Mouse (Mus musculus): ENCODE measurements around the gene Sdsl. TPM values are rescaled to one million over a fixed set of nuclear protein-coding genes. Genes with fewer than 3 reads are reported as not detected.

Sdsl gene
- total RNA-seq (2023), result 1 to 10 TPM in 1 of 2 experiments, not detected in 1; 1.7 TPM

DNA sequence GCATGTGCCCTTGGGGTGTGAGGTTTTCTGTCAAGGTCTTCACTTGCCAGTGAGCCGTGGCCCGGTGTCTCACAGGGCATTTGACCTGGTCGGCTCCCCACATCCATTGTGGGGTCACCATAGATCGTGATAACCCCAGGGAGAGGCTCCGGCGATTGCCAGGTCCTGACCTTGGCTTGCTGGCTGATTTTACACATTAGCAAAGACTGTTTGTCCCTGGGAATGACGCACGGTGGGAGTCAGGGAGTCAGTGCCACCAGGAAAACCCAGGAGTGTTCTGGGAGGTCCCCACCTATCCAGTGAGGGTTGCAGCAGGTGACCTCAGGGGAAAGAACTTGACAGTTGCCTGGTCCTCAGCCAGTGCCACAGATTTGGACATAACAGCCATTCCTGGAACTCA is at the start of gene Sdsl:
Sdsl (minus strand) TSS at position 41 of the 400 bp plus-strand sequence.

DNA sequence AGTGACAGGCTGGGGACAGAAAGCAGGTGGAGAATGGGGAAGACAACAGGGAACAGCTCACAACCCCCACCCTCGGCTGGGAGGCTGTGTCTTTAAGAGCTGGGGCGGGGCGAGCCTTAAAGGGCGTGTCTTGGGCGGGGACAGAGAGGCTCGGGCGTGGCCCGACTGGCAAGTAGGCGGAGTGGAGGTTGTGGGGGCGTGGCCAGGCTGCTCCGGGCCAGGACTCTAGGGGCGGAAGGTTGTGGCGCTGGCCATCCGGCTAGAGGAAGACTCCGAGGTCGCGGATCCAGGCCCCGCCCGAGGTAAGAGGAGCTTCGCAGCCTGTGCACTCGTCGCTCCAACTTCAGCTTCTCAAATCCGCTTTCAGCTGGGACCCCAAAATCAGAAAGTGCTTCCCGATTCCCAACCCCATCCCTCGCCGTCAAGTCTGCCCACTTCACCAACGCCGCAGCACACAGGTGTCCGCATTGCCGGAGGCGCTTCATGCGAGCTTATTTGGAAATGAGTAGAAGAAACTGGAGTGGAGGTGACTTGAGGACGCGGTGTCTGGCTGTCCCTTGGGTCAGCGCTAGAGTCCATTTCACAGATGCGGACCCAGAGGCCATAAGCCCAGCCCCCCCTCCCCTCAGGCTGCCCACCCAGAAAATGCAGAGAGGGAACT is 38.5 kb upstream of the Sdsl start, which contains the start of gene Slc8b1:
Slc8b1 (plus strand) TSS at position 187 of the 661 bp plus-strand sequence.

DNA sequence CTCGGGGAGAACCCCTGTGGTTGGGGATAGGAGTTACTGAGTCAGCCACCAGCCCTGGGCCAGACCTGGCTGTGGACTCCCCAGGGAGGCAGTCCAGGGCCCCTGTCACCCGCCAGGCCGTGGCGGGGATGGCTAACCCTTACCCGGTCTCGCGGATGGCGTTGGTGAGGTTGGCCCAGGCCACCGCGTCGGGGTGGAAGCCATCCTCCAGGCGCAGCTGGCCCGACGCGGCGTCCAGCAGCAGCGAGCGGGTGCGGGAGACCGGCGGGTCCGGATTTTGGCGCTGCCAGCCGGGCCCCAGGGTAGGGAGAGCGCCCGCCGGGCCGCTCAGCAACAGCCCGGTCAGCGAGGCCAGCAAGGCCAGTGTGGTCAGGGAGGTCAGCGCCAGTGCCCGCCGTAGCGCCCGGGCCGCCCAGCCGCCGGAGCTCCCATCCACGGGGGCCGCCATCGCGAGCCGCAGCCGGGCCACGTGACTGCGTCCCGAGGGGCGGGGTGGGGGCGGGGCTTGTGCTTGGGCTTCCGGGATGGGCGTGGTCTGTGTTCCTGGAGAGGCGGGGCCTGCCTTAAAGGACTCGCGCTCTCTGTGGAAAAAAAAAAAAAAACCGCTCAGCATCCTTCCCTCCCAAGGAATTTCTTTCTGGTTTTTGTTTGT is 30.7 kb upstream of the Sdsl start, which contains the start of gene Plbd2:
Plbd2 (minus strand) TSS at position 482 of the 652 bp plus-strand sequence.

DNA sequence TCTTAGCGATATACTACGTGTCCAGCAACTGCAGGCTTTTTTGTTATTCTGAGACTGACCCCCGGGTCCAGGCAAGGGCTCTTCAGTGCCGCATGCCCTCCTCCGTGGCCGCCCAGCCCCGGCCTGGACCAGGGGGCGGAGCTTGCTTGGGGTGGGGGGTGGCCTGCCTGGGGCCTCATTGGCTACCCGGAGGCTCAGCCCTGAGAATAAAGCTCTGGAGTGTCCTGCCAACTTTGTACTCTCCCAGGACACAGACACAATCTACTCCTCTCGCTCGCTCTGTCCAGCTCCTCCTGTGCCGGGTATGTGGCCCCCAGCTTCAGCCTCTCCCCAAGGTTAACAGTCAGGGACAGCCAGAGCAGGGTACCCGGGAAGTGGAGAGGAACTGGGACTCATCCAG is 3.7 kb upstream of the Sdsl start, which contains the start of gene Sds:
Sds (plus strand) TSS at position 231 of the 400 bp plus-strand sequence.

DNA sequence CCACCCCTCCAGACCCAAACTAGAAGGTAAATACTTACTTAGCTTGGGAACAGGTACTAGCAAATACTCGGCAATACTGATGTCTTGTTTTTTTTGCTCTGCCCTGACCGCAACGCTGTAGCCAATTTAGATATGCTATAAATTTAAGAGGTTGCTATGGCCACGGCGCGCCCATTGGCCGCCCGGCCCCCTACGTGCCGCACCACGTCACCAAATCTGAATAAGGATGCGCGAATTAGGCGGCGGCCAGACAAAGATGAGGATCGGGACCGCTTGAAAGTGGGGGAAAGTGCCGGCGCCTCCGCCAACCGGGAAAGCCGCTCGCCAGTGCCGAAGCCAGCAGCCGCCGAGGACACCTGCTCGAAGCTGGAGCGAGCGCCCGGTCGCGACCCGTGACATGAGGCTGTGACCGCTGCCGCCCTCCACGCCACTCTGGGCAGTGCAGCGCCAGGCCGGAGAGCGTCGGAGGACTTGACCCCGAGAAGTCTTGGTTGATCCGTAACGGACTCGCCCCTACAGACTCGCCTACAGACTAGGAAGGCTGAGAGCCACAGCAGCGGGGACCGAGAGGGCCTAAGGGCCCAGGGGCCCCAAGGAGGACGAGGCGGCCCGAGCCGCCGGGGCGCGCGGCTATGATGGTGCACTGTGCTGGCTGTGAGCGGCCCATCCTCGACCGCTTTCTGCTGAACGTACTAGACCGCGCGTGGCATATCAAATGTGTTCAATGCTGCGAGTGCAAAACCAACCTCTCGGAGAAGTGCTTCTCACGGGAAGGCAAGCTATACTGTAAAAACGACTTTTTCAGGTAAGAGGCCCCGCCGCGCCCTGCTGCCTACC is 40.7 kb downstream of the Sdsl start, which contains the start of gene Lhx5:
Lhx5 (plus strand) TSS at position 51 of the 837 bp plus-strand sequence.

Other genes starting within 250 kb of the Sdsl start
- gene Lhx5, start 41.1 kb downstream of the Sdsl start, total RNA-seq (2023), result not detected
- not detected for gene Sds, start 3.7 kb upstream of the Sdsl start, total RNA-seq (2023)
- 10 to 100 TPM; 18.1 to 23.8 TPM for gene Plbd2, start 30.8 kb upstream of the Sdsl start, total RNA-seq (2023)
- gene Slc8b1, start 38.4 kb upstream of the Sdsl start, total RNA-seq (2023), result 10 to 100 TPM in 1 of 2 experiments, 1 to 10 TPM in 1; 6.4 to 15.8 TPM
- 10 to 100 TPM; 57.7 to 59.8 TPM for gene Tpcn1, start 115.9 kb upstream of the Sdsl start, total RNA-seq (2023)
- 1 to 10 TPM; 1.0 to 1.9 TPM for gene Iqcd, start 116.2 kb upstream of the Sdsl start, total RNA-seq (2023)
- 1 to 10 TPM; 5.4 to 8.3 TPM for gene Rita1, start 139.8 kb upstream of the Sdsl start, total RNA-seq (2023)
- gene Ddx54, start 139.9 kb upstream of the Sdsl start, total RNA-seq (2023), result 100 to 1,000 TPM; 114 to 120 TPM
- not detected for gene Cfap73, start 161.4 kb upstream of the Sdsl start, total RNA-seq (2023)
- gene Rasal1, start 176.0 kb upstream of the Sdsl start, total RNA-seq (2023), result 10 to 100 TPM; 18.9 to 25.5 TPM
- gene Dtx1, start 239.1 kb upstream of the Sdsl start, total RNA-seq (2023), result 100 to 1,000 TPM; 257 to 297 TPM

Measured in T-cell, adult 66 days (primary cell).